Mouse (Mus musculus): ENCODE results near the gene Ggct. TPM values are rescaled to one million over a fixed set of nuclear protein-coding genes. Genes with fewer than 3 reads are reported as not detected.
"Not testable (repeated sequence)": the region's sequence is repeated elsewhere in the genome, so short reads cannot be mapped to it uniquely, and the experiment has no call there.

Gene Ggct
- total RNA-seq, 2 experiments from 2014 or later: 7.4 to 8.8 TPM

GRCm38 (mm10) chr6:54996361-54996760 is 3.6 kb upstream of the Ggct start:
- no peak for DNase-seq

- DNase-seq: no peak
These were observed 609 bp downstream of the Ggct start for GRCm38 (mm10) chr6:54992141-54992540.

- no peak for DNase-seq
These were observed 1.6 kb downstream of the Ggct start for GRCm38 (mm10) chr6:54991189-54991588.

- no peak for DNase-seq
These were observed 4.6 kb downstream of the Ggct start for GRCm38 (mm10) chr6:54988141-54988540.

- DNase-seq: no peak
These were observed 8.7 kb downstream of the Ggct start for GRCm38 (mm10) chr6:54984096-54984495.

GRCm38 (mm10) chr6:54983526-54984050 is 9.2 kb downstream of the Ggct start:
- no peak for DNase-seq

GRCm38 (mm10) chr6:54979426-54979825 is 13.3 kb downstream of the Ggct start:
- no peak for DNase-seq

- DNase-seq: no peak
These were observed 17.1 kb downstream of the Ggct start for GRCm38 (mm10) chr6:54975616-54976015.

GRCm38 (mm10) chr6:54974501-54974900 is 18.2 kb downstream of the Ggct start:
- no peak for DNase-seq

GRCm38 (mm10) chr6:54972929-54973211 is 19.9 kb downstream of the Ggct start:
- no peak for DNase-seq

- peak; percentile 89 for DNase-seq
These were observed 20.4 kb downstream of the Ggct start, which contains the start of gene Nod1 for GRCm38 (mm10) chr6:54972111-54972928. Gene Nod1 (minus strand): TSS chr6:54972612.

GRCm38 (mm10) chr6:54971731-54972110 is 21.0 kb downstream of the Ggct start:
- peak; percentile 28 for DNase-seq

GRCm38 (mm10) chr6:54970506-54970905 is 22.2 kb downstream of the Ggct start:
- DNase-seq: no peak

GRCm38 (mm10) chr6:54969801-54970200 is 22.9 kb downstream of the Ggct start:
- no peak for DNase-seq

GRCm38 (mm10) chr6:54967591-54967990 is 25.2 kb downstream of the Ggct start:
- no peak for DNase-seq

GRCm38 (mm10) chr6:54965234-54965633 is 27.5 kb downstream of the Ggct start:
- DNase-seq: no peak

- no peak for DNase-seq
These were observed 28.0 kb downstream of the Ggct start for GRCm38 (mm10) chr6:54964755-54965154.

GRCm38 (mm10) chr6:54963599-54963998 is 29.2 kb downstream of the Ggct start:
- DNase-seq: no peak

- DNase-seq: no peak
These were observed 35.1 kb downstream of the Ggct start for GRCm38 (mm10) chr6:54957655-54958054.

GRCm38 (mm10) chr6:54956425-54956824 is 36.3 kb downstream of the Ggct start:
- DNase-seq: no peak

GRCm38 (mm10) chr6:54955949-54956348 is 36.8 kb downstream of the Ggct start:
- no peak for DNase-seq

- DNase-seq: no peak
These were observed 37.9 kb downstream of the Ggct start for GRCm38 (mm10) chr6:54954659-54955414.

- not testable (repeated sequence) for DNase-seq
These were observed 39.4 kb downstream of the Ggct start for GRCm38 (mm10) chr6:54953399-54953798.

Data from gastrocnemius, postnatal 25 days (tissue).